Mouse (Mus musculus) ES-Bruce4 (cell line): ENCODE data around the gene Arhgef9.

Source experiments
- CTCF ChIP-seq: IDR thresholded peaks from one replicate; pipeline ENCODE4 v1.8.1; 2011; ENCODE audit warnings: low read depth, low read length
- EP300 ChIP-seq: IDR thresholded peaks from 2 replicates; pipeline ENCODE4 v1.6.1; 2011; ENCODE audit warnings: low read depth, low read length; ENCODE audit not compliant: insufficient read depth
- POLR2A ChIP-seq: IDR thresholded peaks from one replicate; pipeline ENCODE4 v1.8.1; 2011; ENCODE audit warnings: low read length; ENCODE audit not compliant: insufficient read depth

- TF ChIP-seq POLR2A (no peak), CTCF (no peak), EP300 (no peak)
These were observed 168.7 kb downstream of the Arhgef9 start for GRCm38 (mm10) chrX:95027907-95028306.
